Mouse (Mus musculus) forebrain, embryonic 11.5 days (tissue): Measurements from ENCODE around the gene Fam193b. TPM values are rescaled to one million over a fixed set of nuclear protein-coding genes. Genes with fewer than 3 reads are reported as not detected.
"Not testable (repeated sequence)": the region's sequence is repeated elsewhere in the genome, so short reads cannot be mapped to it uniquely, and the experiment has no call there.

Source experiments
- ATAC-seq: fragments of 200-750 bp; cut with Nextera tagmentation; replicated peaks from 2 replicates; pipeline ENCODE4 v1.8.0; 2017; ENCODE audit warnings: moderate TSS enrichment; ENCODE audit not compliant: low FRiP score
- DNase-seq: peaks from one replicate; pipeline ENCODE4 v3.0.0-alpha.2; 2017; ENCODE audit warnings: low spot score
- H3K27ac ChIP-seq: fragments of 300-500 bp; sonication (generic); 2 replicates; pipeline ENCODE4 v1.5.1; 2014; ENCODE audit warnings: low read depth, low read length
- H3K27me3 ChIP-seq: fragments of 300-500 bp; sonication (generic); 2 replicates; pipeline ENCODE4 v1.6.1; 2014; ENCODE audit warnings: mild to moderate bottlenecking, low read length, mixed read lengths; ENCODE audit not compliant: control insufficient read depth, insufficient read depth
- H3K36me3 ChIP-seq: fragments of 300-500 bp; sonication (generic); 2 replicates; pipeline ENCODE4 v1.6.1; 2014; ENCODE audit warnings: mild to moderate bottlenecking, low read length, moderate library complexity, mixed read lengths; ENCODE audit not compliant: control insufficient read depth, insufficient read depth
- H3K4me1 ChIP-seq: fragments of 300-500 bp; sonication (generic); replicated peaks from 2 replicates; pipeline ENCODE4 v1.6.1; 2014; ENCODE audit warnings: low read length, mixed read lengths; ENCODE audit not compliant: control insufficient read depth, insufficient read depth
- H3K4me2 ChIP-seq: fragments of 300-500 bp; sonication (generic); 2 replicates; pipeline ENCODE4 v1.6.1; 2014; ENCODE audit warnings: low read depth, mild to moderate bottlenecking, low read length, moderate library complexity, mixed read lengths; ENCODE audit not compliant: severe bottlenecking
- H3K4me3 ChIP-seq: fragments of 300-500 bp; sonication (generic); 2 replicates; pipeline ENCODE4 v1.5.1; 2014; ENCODE audit warnings: low read depth, low read length
- H3K9ac ChIP-seq: fragments of 300-500 bp; sonication (generic); 2 replicates; pipeline ENCODE4 v1.6.1; 2014; ENCODE audit warnings: low read length
- H3K9me3 ChIP-seq: fragments of 300-500 bp; sonication (generic); 2 replicates; pipeline ENCODE4 v1.6.1; 2016; ENCODE audit warnings: low read length, mixed read lengths; ENCODE audit not compliant: control insufficient read depth
- WGBS: fragments of 180-500 bp; shearing (Covaris S2); extraction: QIAGEN DNeasy Blood & Tissue Kit; methylation state at CpG from one replicate; pipeline ENCODE4 v1.1.7; 2014; 5-methylcytosine and 5-hydroxymethylcytosine counted together
- polyA plus RNA-seq: library from polyadenylated mRNA; unstranded; fragments of >200 nt; fragmentation: Nextera tagmentation; extraction: Ambion mirVana; gene quantifications from 2 replicates; pipeline ENCODE4 v1.2.1, GENCODE M21; 2014

Gene Fam193b
- polyA plus RNA-seq, 1 experiment from 2014 or later: 55.8 TPM

DNA sequence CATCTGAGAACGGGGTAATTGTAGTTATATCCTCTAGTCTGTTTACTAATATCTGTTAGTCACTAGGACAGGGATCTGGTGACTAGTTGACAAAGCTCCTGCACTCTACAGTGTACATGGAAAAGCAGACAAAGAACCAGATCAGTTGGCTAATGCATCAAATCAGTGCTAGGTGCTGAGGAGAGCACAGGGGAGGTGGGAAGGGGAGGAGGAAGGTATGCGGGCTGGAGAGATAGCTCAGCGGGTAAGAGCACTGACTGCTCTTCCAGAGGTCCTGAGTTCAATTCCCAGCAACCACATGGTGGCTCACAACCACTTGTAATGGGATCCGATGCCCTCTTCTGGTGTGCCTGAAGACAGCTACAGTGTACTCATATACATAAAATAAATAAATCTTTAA, 2.4 kb downstream of the Fam193b start:
- not testable (repeated sequence) for H3K9me3 ChIP-seq, H3K4me2 ChIP-seq, H3K27me3 ChIP-seq, H3K27ac ChIP-seq, H3K4me3 ChIP-seq, DNase-seq, H3K36me3 ChIP-seq, H3K9ac ChIP-seq, H3K4me1 ChIP-seq, ATAC-seq
- 92% methylated on average over 4 of the region's 4 CpGs for WGBS

DNA sequence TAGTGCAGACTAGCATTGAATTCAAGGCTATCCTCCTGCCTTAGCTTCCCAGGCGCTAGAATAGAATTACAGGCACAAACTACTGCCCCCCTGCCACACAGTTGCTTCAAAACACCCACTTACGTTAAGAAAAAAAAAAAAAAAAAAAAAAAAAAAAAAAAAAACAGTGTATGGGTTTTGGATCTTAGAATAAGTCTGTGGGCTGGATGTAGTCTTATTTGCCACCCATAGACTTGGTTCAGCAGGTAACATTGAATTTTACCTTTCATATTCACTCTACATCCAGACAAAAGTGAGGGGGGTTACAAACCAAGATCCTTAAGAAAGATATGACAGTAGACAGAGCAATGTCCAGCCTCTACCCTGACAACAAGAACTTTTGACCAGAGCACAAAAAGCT, 3.0 kb downstream of the Fam193b start:
- Histone ChIP-seq H3K4me3 (no peak overlapping the region), H3K27ac (no peak overlapping the region), H3K9me3 (no peaks in the 10 kb centered on the region), H3K9ac (no peak overlapping the region), H3K27me3 (no peaks in the 10 kb centered on the region), H3K4me1 (peaks cover 5% of the 10 kb centered on the region), H3K36me3 (no peaks in the 10 kb centered on the region), H3K4me2 (no peak overlapping the region)
- ATAC-seq: no peak
- WGBS: 92% methylated on average over 2 of the region's 2 CpGs
- no peak for DNase-seq

DNA sequence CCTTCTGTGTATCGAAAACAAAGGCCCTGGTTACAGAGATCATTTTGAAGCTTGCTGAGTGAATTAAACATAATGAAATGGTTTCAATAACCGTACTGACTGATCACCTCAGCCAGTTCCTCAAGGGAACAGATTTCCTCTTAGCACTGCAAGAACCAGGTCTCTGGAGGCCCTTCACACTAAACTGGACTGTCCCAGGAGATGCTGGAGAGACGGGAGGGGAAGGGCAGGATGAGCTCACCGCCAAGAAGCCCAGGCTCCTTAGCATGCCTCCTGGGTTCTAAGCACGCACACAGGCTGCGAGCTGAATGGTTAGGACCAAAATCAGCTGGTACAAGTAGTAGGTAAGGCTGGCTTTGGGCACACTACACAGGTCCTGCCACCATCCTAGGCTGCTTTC, 3.9 kb downstream of the Fam193b start:
- H3K4me3 ChIP-seq: no peak overlapping the region
- no peak overlapping the region for H3K27ac ChIP-seq
- 94% methylated on average over 6 of the region's 6 CpGs for whole genome bisulfite sequencing
- peaks cover 5% of the 10 kb centered on the region for H3K4me1 ChIP-seq
- H3K27me3 ChIP-seq: no peaks in the 10 kb centered on the region
- ATAC-seq (no peak), DNase-seq (no peak)
- H3K9ac ChIP-seq: no peak overlapping the region
- H3K36me3 ChIP-seq: no peaks in the 10 kb centered on the region
- H3K9me3 ChIP-seq: no peaks in the 10 kb centered on the region
- H3K4me2 ChIP-seq: no peak overlapping the region

- no peaks in the 10 kb centered on the region for H3K27me3 ChIP-seq
- ATAC-seq: no peak
- 89% methylated on average over 7 of the region's 7 CpGs for WGBS
- no peak overlapping the region for H3K4me3 ChIP-seq
- no peak overlapping the region for H3K4me2 ChIP-seq
- H3K4me1 ChIP-seq: no peaks in the 10 kb centered on the region
- DNase-seq: no peak
- no peaks in the 10 kb centered on the region for H3K9me3 ChIP-seq
- H3K36me3 ChIP-seq: no peaks in the 10 kb centered on the region
- H3K27ac ChIP-seq: no peak overlapping the region
- H3K9ac ChIP-seq: no peak overlapping the region
Observed at GRCm38 (mm10) chr13:55563266-55563879, 7.5 kb downstream of the Fam193b start.

GRCm38 (mm10) chr13:55557499-55557898, 13.4 kb downstream of the Fam193b start:
- Histone ChIP-seq H3K4me3 (no peak overlapping the region), H3K9me3 (no peaks in the 10 kb centered on the region), H3K27ac (no peak overlapping the region), H3K4me1 (no peaks in the 10 kb centered on the region), H3K36me3 (no peaks in the 10 kb centered on the region), H3K9ac (no peak overlapping the region), H3K4me2 (no peak overlapping the region), H3K27me3 (no peaks in the 10 kb centered on the region)
- no peak for ATAC-seq
- no peak for DNase-seq
- WGBS: 90% methylated on average over 6 of the region's 6 CpGs

- DNase-seq: no peak
- Histone ChIP-seq H3K4me3 (no peak overlapping the region), H3K9ac (no peak overlapping the region), H3K27ac (no peak overlapping the region), H3K4me1 (no peaks in the 10 kb centered on the region), H3K9me3 (no peaks in the 10 kb centered on the region), H3K27me3 (no peaks in the 10 kb centered on the region), H3K36me3 (no peaks in the 10 kb centered on the region), H3K4me2 (no peak overlapping the region)
- ATAC-seq: no peak
- WGBS: 96% methylated on average over 9 of the region's 9 CpGs
Observed at GRCm38 (mm10) chr13:55555921-55556320, 15.0 kb downstream of the Fam193b start.

DNA sequence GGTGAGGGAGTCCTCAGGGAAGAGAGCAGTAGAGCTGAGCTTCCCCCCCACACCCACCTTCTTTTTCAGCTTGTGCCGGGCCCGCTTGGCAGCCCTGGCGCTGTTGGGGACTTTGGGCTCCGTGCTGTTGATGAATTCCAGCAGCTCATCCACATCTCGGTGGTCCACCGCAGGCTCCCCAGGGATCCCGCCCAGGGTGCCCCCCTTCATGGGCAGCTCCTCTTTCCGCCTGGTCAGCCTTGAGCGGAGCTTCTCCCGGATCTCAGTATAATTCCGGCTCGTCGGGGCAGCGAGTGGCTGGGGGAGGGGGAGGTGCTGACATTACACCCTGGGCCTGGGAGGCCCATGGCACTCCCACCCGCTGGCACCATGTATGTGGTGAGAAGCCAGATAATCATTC, 21.9 kb downstream of the Fam193b start:
- 86% methylated on average over 15 of the region's 15 CpGs for whole genome bisulfite sequencing
- no peaks in the 10 kb centered on the region for H3K27me3 ChIP-seq
- no peaks in the 10 kb centered on the region for H3K9me3 ChIP-seq
- no peak overlapping the region for H3K9ac ChIP-seq
- ATAC-seq (no peak), DNase-seq (no peak)
- no peak overlapping the region for H3K27ac ChIP-seq
- H3K4me3 ChIP-seq: no peak overlapping the region
- peaks cover 3% of the 10 kb centered on the region; the same call in 1 of the 2 replicates for H3K36me3 ChIP-seq
- H3K4me1 ChIP-seq: no peaks in the 10 kb centered on the region
- H3K4me2 ChIP-seq: no peak overlapping the region

GRCm38 (mm10) chr13:55548426-55548825, 22.5 kb downstream of the Fam193b start:
- Histone ChIP-seq H3K27ac (no peak overlapping the region), H3K4me2 (no peak overlapping the region), H3K4me3 (no peak overlapping the region), H3K4me1 (no peaks in the 10 kb centered on the region), H3K36me3 (peaks cover 3% of the 10 kb centered on the region), H3K27me3 (no peaks in the 10 kb centered on the region), H3K9me3 (no peaks in the 10 kb centered on the region), H3K9ac (no peak overlapping the region)
- WGBS: 95% methylated on average over 5 of the region's 5 CpGs
- no peak for ATAC-seq
- no peak for DNase-seq

- Histone ChIP-seq H3K9me3 (no peaks in the 10 kb centered on the region), H3K27me3 (no peaks in the 10 kb centered on the region), H3K4me1 (no peaks in the 10 kb centered on the region), H3K4me3 (no peak overlapping the region), H3K4me2 (no peak overlapping the region), H3K27ac (no peak overlapping the region), H3K9ac (no peak overlapping the region), H3K36me3 (peaks cover 8% of the 10 kb centered on the region)
- DNase-seq: no peak
- ATAC-seq: no peak
- WGBS: 89% methylated on average over 2 of the region's 2 CpGs
Observed at GRCm38 (mm10) chr13:55547916-55548315, 23.0 kb downstream of the Fam193b start.
